Mouse (Mus musculus): Measurements from ENCODE around the gene Wdr82. TPM values are rescaled to one million over a fixed set of nuclear protein-coding genes. Genes with fewer than 3 reads are reported as not detected.

Wdr82 gene
- polyA plus RNA-seq, 1 experiment from 2014 or later, result 56.4 TPM

- Histone ChIP-seq H3K4me2 (ENCODE audit: low read length) (no peak overlapping the region), H3K27ac (ENCODE audit: low read depth, low read length) (no peak overlapping the region), H3K4me3 (ENCODE audit: low read depth, low read length) (no peak overlapping the region), H3K9ac (ENCODE audit: low read length) (no peak overlapping the region), H3K27me3 (replicated peaks; ENCODE audit: control insufficient read depth, insufficient read depth, low read length) (no peaks in the 10 kb centered on the region), H3K36me3 (ENCODE audit: control insufficient read depth, insufficient read depth, low read length) (peaks cover 97% of the 10 kb centered on the region), H3K4me1 (ENCODE audit: control insufficient read depth, insufficient read depth, low read length) (no peaks in the 10 kb centered on the region), H3K9me3 (replicated peaks; ENCODE audit: control insufficient read depth, low read length) (no peaks in the 10 kb centered on the region)
- no peak for ATAC-seq
- no peak for DNase-seq (ENCODE audit: low spot score)
- 98% methylated on average over 4 of the region's 4 CpGs for WGBS
These were observed 11.4 kb downstream of the Wdr82 start for GRCm38 (mm10) chr9:106182146-106182545.

GRCm38 (mm10) chr9:106183996-106184395 lies 13.3 kb downstream of the Wdr82 start:
- Histone ChIP-seq H3K4me1 (ENCODE audit: control insufficient read depth, insufficient read depth, low read length) (no peaks in the 10 kb centered on the region), H3K27me3 (replicated peaks; ENCODE audit: control insufficient read depth, insufficient read depth, low read length) (no peaks in the 10 kb centered on the region), H3K9ac (ENCODE audit: low read length) (no peak overlapping the region), H3K4me3 (ENCODE audit: low read depth, low read length) (no peak overlapping the region), H3K27ac (ENCODE audit: low read depth, low read length) (no peak overlapping the region), H3K4me2 (ENCODE audit: low read length) (no peak overlapping the region), H3K36me3 (ENCODE audit: control insufficient read depth, insufficient read depth, low read length) (peaks cover 100% of the 10 kb centered on the region), H3K9me3 (replicated peaks; ENCODE audit: control insufficient read depth, low read length) (no peaks in the 10 kb centered on the region)
- ATAC-seq (no peak), DNase-seq (ENCODE audit: low spot score) (no peak)
- WGBS, result 96% methylated on average over 5 of the region's 5 CpGs

DNA sequence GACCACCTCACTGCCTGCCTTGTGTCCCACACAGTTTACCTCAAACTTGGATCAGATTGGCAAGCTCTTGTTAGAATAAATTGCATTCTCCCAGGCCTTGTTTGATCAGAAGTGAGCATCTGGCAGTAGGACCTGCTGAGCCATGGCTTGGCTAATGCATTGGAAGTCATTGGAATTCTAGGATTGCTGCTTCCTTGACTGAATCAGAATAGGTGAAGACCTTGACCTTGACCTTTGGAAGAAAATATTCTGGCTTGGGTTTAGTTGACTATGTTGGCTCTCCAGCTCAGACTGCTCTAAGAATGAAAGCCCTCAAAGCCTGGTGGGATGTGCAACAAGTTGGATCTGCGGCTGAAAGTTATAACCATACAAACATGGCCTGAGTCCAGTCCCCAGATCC lies 20.6 kb downstream of the Wdr82 start:
- Histone ChIP-seq H3K27me3 (replicated peaks; ENCODE audit: control insufficient read depth, insufficient read depth, low read length) (no peaks in the 10 kb centered on the region), H3K36me3 (ENCODE audit: control insufficient read depth, insufficient read depth, low read length) (peaks cover 75% of the 10 kb centered on the region), H3K9me3 (replicated peaks; ENCODE audit: control insufficient read depth, low read length) (no peaks in the 10 kb centered on the region), H3K27ac (ENCODE audit: low read depth, low read length) (no peak overlapping the region), H3K4me3 (ENCODE audit: low read depth, low read length) (no peak overlapping the region), H3K4me1 (ENCODE audit: control insufficient read depth, insufficient read depth, low read length) (no peaks in the 10 kb centered on the region), H3K4me2 (ENCODE audit: low read length) (no peak overlapping the region), H3K9ac (ENCODE audit: low read length) (no peak overlapping the region)
- ATAC-seq (no peak), DNase-seq (ENCODE audit: low spot score) (no peak)
- WGBS, result 92% methylated on average over 1 of the region's 1 CpGs

DNA sequence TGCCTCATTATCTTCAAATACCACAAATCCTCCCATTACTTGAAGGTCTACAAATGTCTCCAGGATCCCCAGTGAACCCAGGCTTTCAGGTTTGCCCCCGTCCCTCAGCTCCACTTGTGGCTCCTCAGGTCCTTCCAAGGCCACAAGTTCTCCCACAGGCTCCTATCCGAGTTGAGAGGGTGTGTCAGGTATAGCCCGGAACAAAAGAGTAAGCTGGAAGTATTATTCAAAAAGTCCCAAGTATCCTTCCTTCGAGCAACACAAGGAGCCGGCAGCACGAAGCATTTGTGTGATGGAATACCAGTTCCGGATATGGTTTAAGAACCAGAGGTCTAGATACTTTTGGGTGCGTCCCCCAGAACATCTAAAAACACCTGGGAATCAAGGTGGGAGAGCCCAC lies 21.3 kb downstream of the Wdr82 start:
- Histone ChIP-seq H3K36me3 (ENCODE audit: control insufficient read depth, insufficient read depth, low read length) (peaks cover 69% of the 10 kb centered on the region), H3K4me2 (ENCODE audit: low read length) (no peak overlapping the region)
- no peak for DNase-seq (ENCODE audit: low spot score)

GRCm38 (mm10) chr9:106192998-106193397 lies 22.3 kb downstream of the Wdr82 start:
- no peak for ATAC-seq
- 85% methylated on average over 1 of the region's 1 CpGs for WGBS
- DNase-seq (ENCODE audit: low spot score), result no peak
- no peaks in the 10 kb centered on the region for H3K27me3 ChIP-seq (replicated peaks; ENCODE audit: control insufficient read depth, insufficient read depth, low read length)
- H3K4me1 ChIP-seq (ENCODE audit: control insufficient read depth, insufficient read depth, low read length), result no peaks in the 10 kb centered on the region
- H3K36me3 ChIP-seq (ENCODE audit: control insufficient read depth, insufficient read depth, low read length), result peaks cover 59% of the 10 kb centered on the region
- H3K4me3 ChIP-seq (ENCODE audit: low read depth, low read length), result no peak overlapping the region
- H3K4me2 ChIP-seq (ENCODE audit: low read length), result no peak overlapping the region
- H3K9me3 ChIP-seq (replicated peaks; ENCODE audit: control insufficient read depth, low read length), result no peaks in the 10 kb centered on the region
- H3K9ac ChIP-seq (ENCODE audit: low read length), result no peak overlapping the region
- no peak overlapping the region for H3K27ac ChIP-seq (ENCODE audit: low read depth, low read length)

More for the DNA sequence above, 21.3 kb downstream of the Wdr82 start:
- 92% methylated on average over 8 of the region's 8 CpGs for WGBS
- no peak overlapping the region for H3K4me3 ChIP-seq (ENCODE audit: low read depth, low read length)
- H3K4me1 ChIP-seq (ENCODE audit: control insufficient read depth, insufficient read depth, low read length), result no peaks in the 10 kb centered on the region
- no peaks in the 10 kb centered on the region for H3K27me3 ChIP-seq (replicated peaks; ENCODE audit: control insufficient read depth, insufficient read depth, low read length)
- no peak overlapping the region for H3K9ac ChIP-seq (ENCODE audit: low read length)
- no peak overlapping the region for H3K27ac ChIP-seq (ENCODE audit: low read depth, low read length)
- H3K9me3 ChIP-seq (replicated peaks; ENCODE audit: control insufficient read depth, low read length), result no peaks in the 10 kb centered on the region
- no peak for ATAC-seq

- H3K9me3 ChIP-seq (replicated peaks; ENCODE audit: control insufficient read depth, low read length), result no peaks in the 10 kb centered on the region
- DNase-seq (ENCODE audit: low spot score), result no peak
- 91% methylated on average over 8 of the region's 8 CpGs for WGBS
- no peak overlapping the region for H3K9ac ChIP-seq (ENCODE audit: low read length)
- no peaks in the 10 kb centered on the region for H3K4me1 ChIP-seq (ENCODE audit: control insufficient read depth, insufficient read depth, low read length)
- H3K27me3 ChIP-seq (replicated peaks; ENCODE audit: control insufficient read depth, insufficient read depth, low read length), result no peaks in the 10 kb centered on the region
- no peak overlapping the region for H3K4me2 ChIP-seq (ENCODE audit: low read length)
- H3K4me3 ChIP-seq (ENCODE audit: low read depth, low read length), result no peak overlapping the region
- ATAC-seq, result no peak
- H3K36me3 ChIP-seq (ENCODE audit: control insufficient read depth, insufficient read depth, low read length), result peaks cover 47% of the 10 kb centered on the region
- H3K27ac ChIP-seq (ENCODE audit: low read depth, low read length), result no peak overlapping the region
These were observed 23.4 kb downstream of the Wdr82 start for GRCm38 (mm10) chr9:106193930-106194807.

GRCm38 (mm10) chr9:106195693-106196092 lies 25.0 kb downstream of the Wdr82 start:
- Histone ChIP-seq H3K4me3 (ENCODE audit: low read depth, low read length) (no peak overlapping the region), H3K27ac (ENCODE audit: low read depth, low read length) (no peak overlapping the region), H3K4me1 (ENCODE audit: control insufficient read depth, insufficient read depth, low read length) (0 out of 2 replicates have a peak, but pooled peaks cover 2% of the 10 kb centered on the region), H3K9me3 (replicated peaks; ENCODE audit: control insufficient read depth, low read length) (no peaks in the 10 kb centered on the region), H3K9ac (ENCODE audit: low read length) (no peak overlapping the region), H3K27me3 (replicated peaks; ENCODE audit: control insufficient read depth, insufficient read depth, low read length) (no peaks in the 10 kb centered on the region), H3K36me3 (ENCODE audit: control insufficient read depth, insufficient read depth, low read length) (peaks cover 32% of the 10 kb centered on the region), H3K4me2 (ENCODE audit: low read length) (no peak overlapping the region)
- no peak for ATAC-seq
- peak; percentile 42 for DNase-seq (ENCODE audit: low spot score)
- WGBS, result 86% methylated on average over 8 of the region's 8 CpGs

- Histone ChIP-seq H3K9me3 (replicated peaks; ENCODE audit: control insufficient read depth, low read length) (no peaks in the 10 kb centered on the region), H3K27me3 (replicated peaks; ENCODE audit: control insufficient read depth, insufficient read depth, low read length) (no peaks in the 10 kb centered on the region), H3K9ac (ENCODE audit: low read length) (no peak overlapping the region), H3K27ac (ENCODE audit: low read depth, low read length) (no peak overlapping the region), H3K4me2 (ENCODE audit: low read length) (no peak overlapping the region), H3K36me3 (ENCODE audit: control insufficient read depth, insufficient read depth, low read length) (peaks cover 17% of the 10 kb centered on the region), H3K4me3 (ENCODE audit: low read depth, low read length) (no peak overlapping the region), H3K4me1 (ENCODE audit: control insufficient read depth, insufficient read depth, low read length) (peaks cover 3% of the 10 kb centered on the region; the same call in 1 of the 2 replicates)
- 90% methylated on average over 3 of the region's 3 CpGs for WGBS
- no peak for ATAC-seq
- DNase-seq (ENCODE audit: low spot score), result no peak
These were observed 26.5 kb downstream of the Wdr82 start for GRCm38 (mm10) chr9:106197081-106197713.

DNA sequence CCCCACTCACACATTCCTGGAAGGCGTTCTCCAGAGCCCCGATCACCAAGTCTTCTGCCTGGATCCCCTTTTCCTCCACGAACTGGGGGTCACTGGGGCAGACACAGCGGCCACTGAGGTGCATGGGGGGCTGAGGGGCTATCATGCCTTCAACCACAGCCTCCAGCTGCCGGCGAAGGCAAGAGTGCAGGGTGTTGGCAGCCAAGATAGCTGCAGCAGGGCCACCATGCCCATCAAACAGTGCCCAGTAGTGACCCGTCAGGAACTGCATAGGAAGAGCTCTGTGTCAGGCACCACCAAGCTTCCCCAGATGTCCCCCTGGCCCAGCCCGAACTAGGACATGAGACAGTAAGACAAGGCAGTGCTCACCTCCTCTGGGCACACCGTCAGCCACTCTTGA lies 27.0 kb downstream of the Wdr82 start:
- Histone ChIP-seq H3K9me3 (replicated peaks; ENCODE audit: control insufficient read depth, low read length) (no peaks in the 10 kb centered on the region), H3K4me1 (ENCODE audit: control insufficient read depth, insufficient read depth, low read length) (peaks cover 4% of the 10 kb centered on the region; the same call in 1 of the 2 replicates), H3K4me2 (ENCODE audit: low read length) (no peak overlapping the region), H3K9ac (ENCODE audit: low read length) (no peak overlapping the region), H3K27ac (ENCODE audit: low read depth, low read length) (no peak overlapping the region), H3K36me3 (ENCODE audit: control insufficient read depth, insufficient read depth, low read length) (peaks cover 12% of the 10 kb centered on the region), H3K27me3 (replicated peaks; ENCODE audit: control insufficient read depth, insufficient read depth, low read length) (no peaks in the 10 kb centered on the region), H3K4me3 (ENCODE audit: low read depth, low read length) (no peak overlapping the region)
- WGBS, result 93% methylated on average over 9 of the region's 9 CpGs
- DNase-seq (ENCODE audit: low spot score), result no peak
- ATAC-seq, result no peak
